Mouse (Mus musculus) cortical plate, adult 2 months (tissue): ENCODE data around the gene Srrm3. TPM values are rescaled to one million over a fixed set of nuclear protein-coding genes. Genes with fewer than 3 reads are reported as not detected.

Source experiments
- H3K27ac ChIP-seq: fragments of 200-500 bp; 2 replicates; pipeline ENCODE4 v1.5.1; 2012; ENCODE audit warnings: low read length, control low read depth, inconsistent platforms; ENCODE audit not compliant: insufficient read depth
- H3K4me1 ChIP-seq: fragments of 200-500 bp; 2 replicates; pipeline ENCODE4 v1.6.1; 2011; ENCODE audit warnings: low read length; ENCODE audit not compliant: control insufficient read depth, insufficient read depth
- H3K4me3 ChIP-seq: fragments of 200-500 bp; 2 replicates; pipeline ENCODE4 v1.5.1; 2011; ENCODE audit warnings: mild to moderate bottlenecking, low read length, control low read depth; ENCODE audit not compliant: insufficient read depth
- CTCF ChIP-seq: fragments of 200-500 bp; IDR thresholded peaks from 2 replicates; pipeline ENCODE4 v1.5.1; 2011; ENCODE audit warnings: mild to moderate bottlenecking, control low read depth, low read length; ENCODE audit not compliant: insufficient read depth; ENCODE audit errors: extremely low read depth
- POLR2A ChIP-seq: fragments of 200-500 bp; IDR thresholded peaks from 2 replicates; pipeline ENCODE4 v1.6.1; 2011; ENCODE audit warnings: mild to moderate bottlenecking, low read length, control low read depth; ENCODE audit not compliant: insufficient read depth; ENCODE audit errors: extremely low read depth
- polyA plus RNA-seq: library from polyadenylated mRNA; depleted of rRNA; stranded (reverse); fragments of >200 nt; gene quantifications from 2 replicates; pipeline ENCODE4 v1.2.3, GENCODE M21; 2012

Gene Srrm3
- polyA plus RNA-seq, 1 experiment: 80.9 TPM

- no peak overlapping the region for H3K4me3 ChIP-seq
- TF ChIP-seq POLR2A (no peak), CTCF (no peak)
- no peak overlapping the region for H3K27ac ChIP-seq
- H3K4me1 ChIP-seq: peaks cover 12% of the 10 kb centered on the region
These were observed 102.3 kb downstream of the Srrm3 start for GRCm38 (mm10) chr5:135908989-135909388.

GRCm38 (mm10) chr5:135909646-135910045, 103.0 kb downstream of the Srrm3 start:
- H3K4me1 ChIP-seq: peaks cover 11% of the 10 kb centered on the region
- TF ChIP-seq CTCF (no peak), POLR2A (no peak)
- H3K27ac ChIP-seq: no peak overlapping the region
- H3K4me3 ChIP-seq: no peak overlapping the region

GRCm38 (mm10) chr5:135910813-135911212, 104.1 kb downstream of the Srrm3 start:
- no peak overlapping the region for H3K27ac ChIP-seq
- H3K4me1 ChIP-seq: peaks cover 12% of the 10 kb centered on the region
- H3K4me3 ChIP-seq: no peak overlapping the region
- TF ChIP-seq POLR2A (no peak), CTCF (no peak)

- Histone ChIP-seq H3K4me1 (peaks cover 12% of the 10 kb centered on the region), H3K27ac (no peak overlapping the region), H3K4me3 (no peak overlapping the region)
- no peak for TF ChIP-seq POLR2A
- no peak for TF ChIP-seq CTCF
These were observed 105.0 kb downstream of the Srrm3 start for GRCm38 (mm10) chr5:135911633-135912220.

GRCm38 (mm10) chr5:135913201-135913600, 106.5 kb downstream of the Srrm3 start:
- TF ChIP-seq POLR2A (no peak), CTCF (no peak)
- Histone ChIP-seq H3K4me3 (no peak overlapping the region), H3K27ac (no peak overlapping the region), H3K4me1 (peaks cover 12% of the 10 kb centered on the region)

GRCm38 (mm10) chr5:135914156-135914555, 107.5 kb downstream of the Srrm3 start:
- H3K27ac ChIP-seq: no peak overlapping the region
- TF ChIP-seq POLR2A (no peak), CTCF (no peak)
- peaks cover 12% of the 10 kb centered on the region for H3K4me1 ChIP-seq
- H3K4me3 ChIP-seq: no peak overlapping the region

- TF ChIP-seq POLR2A (no peak), CTCF (no peak)
- Histone ChIP-seq H3K4me3 (no peak overlapping the region), H3K27ac (no peak overlapping the region), H3K4me1 (peaks cover 8% of the 10 kb centered on the region)
These were observed 109.4 kb downstream of the Srrm3 start for GRCm38 (mm10) chr5:135916051-135916565.

- TF ChIP-seq CTCF (no peak), POLR2A (no peak)
- peaks cover 8% of the 10 kb centered on the region for H3K4me1 ChIP-seq
- no peak overlapping the region for H3K4me3 ChIP-seq
- H3K27ac ChIP-seq: no peak overlapping the region
These were observed 109.9 kb downstream of the Srrm3 start for GRCm38 (mm10) chr5:135916601-135917000.

GRCm38 (mm10) chr5:135917327-135918058, 110.8 kb downstream of the Srrm3 start:
- H3K4me1 ChIP-seq: peaks cover 8% of the 10 kb centered on the region
- peak; percentile 29; the same call in 1 of the 2 replicates for TF ChIP-seq CTCF
- no peak for TF ChIP-seq POLR2A
- no peak overlapping the region for H3K27ac ChIP-seq
- H3K4me3 ChIP-seq: no peak overlapping the region

- Histone ChIP-seq H3K4me3 (no peak overlapping the region), H3K4me1 (peaks cover 8% of the 10 kb centered on the region), H3K27ac (no peak overlapping the region)
- no peak for TF ChIP-seq POLR2A
- no peak for TF ChIP-seq CTCF
These were observed 111.4 kb downstream of the Srrm3 start for GRCm38 (mm10) chr5:135918059-135918437.
